Mouse (Mus musculus) ES-Bruce4 (cell line): ENCODE data around the gene Trafd1. TPM values are rescaled to one million over a fixed set of nuclear protein-coding genes. Genes with fewer than 3 reads are reported as not detected.

Experiments used
- H3K27ac ChIP-seq: 2 replicates; pipeline ENCODE4 v1.5.1; 2012; ENCODE audit warnings: low read length, inconsistent platforms; ENCODE audit not compliant: insufficient read depth
- H3K27me3 ChIP-seq: 2 replicates; pipeline ENCODE4 v1.6.1; 2012; ENCODE audit warnings: mild to moderate bottlenecking, low read length, inconsistent platforms; ENCODE audit not compliant: control insufficient read depth, poor library complexity, insufficient read depth, severe bottlenecking
- H3K36me3 ChIP-seq: 2 replicates; pipeline ENCODE4 v1.6.1; 2012; ENCODE audit warnings: inconsistent platforms, mild to moderate bottlenecking, low read length, moderate library complexity; ENCODE audit not compliant: control insufficient read depth, poor library complexity, insufficient read depth, severe bottlenecking
- H3K4me1 ChIP-seq: one replicate; pipeline ENCODE4 v1.8.1; 2011; ENCODE audit warnings: low read length; ENCODE audit not compliant: control insufficient read depth, insufficient read depth
- H3K4me3 ChIP-seq: 2 replicates; pipeline ENCODE4 v1.5.1; 2011; ENCODE audit warnings: low read depth, mild to moderate bottlenecking, low read length
- H3K9ac ChIP-seq: 2 replicates; pipeline ENCODE4 v1.6.1; 2012; ENCODE audit warnings: low read depth, mild to moderate bottlenecking, inconsistent platforms; ENCODE audit not compliant: poor library complexity, severe bottlenecking
- H3K9me3 ChIP-seq: replicated peaks from 2 replicates; pipeline ENCODE4 v1.6.1; 2012; ENCODE audit warnings: mild to moderate bottlenecking, low read length, inconsistent platforms; ENCODE audit not compliant: control insufficient read depth, poor library complexity, insufficient read depth, severe bottlenecking
- CTCF ChIP-seq: IDR thresholded peaks from one replicate; pipeline ENCODE4 v1.8.1; 2011; ENCODE audit warnings: low read depth, low read length
- EP300 ChIP-seq: IDR thresholded peaks from 2 replicates; pipeline ENCODE4 v1.6.1; 2011; ENCODE audit warnings: low read depth, low read length; ENCODE audit not compliant: insufficient read depth
- POLR2A ChIP-seq: IDR thresholded peaks from one replicate; pipeline ENCODE4 v1.8.1; 2011; ENCODE audit warnings: low read length; ENCODE audit not compliant: insufficient read depth
- polyA plus RNA-seq: library from polyadenylated mRNA; stranded (reverse); fragments of >200 nt; gene quantifications from 2 replicates; pipeline ENCODE4 v1.2.4, GENCODE M21; 2011; ENCODE audit warnings: low read depth; ENCODE audit not compliant: missing spikeins, insufficient read depth, insufficient read length

Gene Trafd1
- polyA plus RNA-seq, 1 experiment, result 23.1 TPM

GRCm38 (mm10) chr5:121363441-121363840, 22.0 kb downstream of the Trafd1 start:
- no peaks in the 10 kb centered on the region for H3K27me3 ChIP-seq
- H3K9ac ChIP-seq, result no peak overlapping the region
- no peak overlapping the region for H3K27ac ChIP-seq
- H3K36me3 ChIP-seq, result peaks cover 5% of the 10 kb centered on the region; the same call in 1 of the 2 replicates
- H3K9me3 ChIP-seq, result no peaks in the 10 kb centered on the region
- no peaks in the 10 kb centered on the region for H3K4me1 ChIP-seq
- no peak overlapping the region for H3K4me3 ChIP-seq
- TF ChIP-seq POLR2A (no peak), CTCF (no peak), EP300 (no peak)

- Histone ChIP-seq H3K4me3 (no peak overlapping the region), H3K27ac (no peak overlapping the region), H3K9me3 (no peaks in the 10 kb centered on the region), H3K9ac (no peak overlapping the region), H3K36me3 (peaks cover 5% of the 10 kb centered on the region; the same call in 1 of the 2 replicates), H3K4me1 (no peaks in the 10 kb centered on the region), H3K27me3 (no peaks in the 10 kb centered on the region)
- no peak for TF ChIP-seq POLR2A
- TF ChIP-seq EP300, result no peak
- no peak for TF ChIP-seq CTCF
These were observed 23.7 kb downstream of the Trafd1 start for GRCm38 (mm10) chr5:121361696-121362095.

DNA sequence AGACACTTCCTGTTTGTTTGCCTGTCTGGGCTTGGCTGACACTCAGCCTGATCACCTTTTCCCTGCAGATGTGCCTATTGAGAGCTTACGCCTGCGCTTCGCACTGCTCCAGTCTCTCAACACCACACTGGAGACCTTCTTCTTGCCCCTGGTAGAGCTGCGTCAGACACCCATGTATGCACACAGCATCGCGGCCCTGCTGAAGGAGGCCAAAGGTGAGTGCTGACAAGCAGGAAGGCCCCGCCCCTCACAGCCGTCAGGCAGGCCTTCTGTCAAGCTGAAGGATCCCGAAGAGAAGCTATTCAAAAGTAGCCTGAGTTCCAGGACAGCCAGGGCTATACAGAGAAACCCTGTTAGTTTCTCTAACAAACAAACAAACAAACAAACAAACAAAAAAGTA, 26.2 kb downstream of the Trafd1 start:
- H3K4me3 ChIP-seq, result no peak overlapping the region
- no peak overlapping the region for H3K27ac ChIP-seq
- no peaks in the 10 kb centered on the region for H3K4me1 ChIP-seq
- no peak overlapping the region for H3K9ac ChIP-seq
- no peaks in the 10 kb centered on the region for H3K27me3 ChIP-seq
- no peak for TF ChIP-seq POLR2A
- no peak for TF ChIP-seq CTCF
- no peak for TF ChIP-seq EP300
- H3K9me3 ChIP-seq, result no peaks in the 10 kb centered on the region
- H3K36me3 ChIP-seq, result peaks cover 5% of the 10 kb centered on the region; the same call in 1 of the 2 replicates

DNA sequence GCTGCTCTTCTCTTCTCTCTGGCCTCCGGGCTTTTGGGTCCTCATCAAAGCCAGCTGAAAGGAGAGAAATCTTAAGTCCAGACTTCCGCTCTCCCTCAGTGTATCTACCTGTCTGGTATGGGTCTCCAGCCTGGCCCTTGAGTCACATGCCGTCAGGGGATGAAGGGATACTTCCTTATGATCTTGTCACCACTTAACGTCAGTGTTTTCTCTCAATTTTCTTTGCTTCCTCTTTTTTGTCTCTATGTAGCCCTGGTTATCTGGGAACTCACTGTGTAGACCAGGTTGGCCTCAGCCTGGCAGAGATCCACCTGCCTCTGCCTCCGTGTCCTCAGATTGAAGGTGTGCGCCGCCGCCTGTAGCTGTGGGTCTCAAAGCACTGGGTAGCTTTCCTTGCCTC, 41.4 kb downstream of the Trafd1 start:
- Histone ChIP-seq H3K9me3 (no peaks in the 10 kb centered on the region), H3K9ac (no peak overlapping the region), H3K36me3 (no peaks in the 10 kb centered on the region), H3K27me3 (no peaks in the 10 kb centered on the region), H3K4me1 (peaks cover 5% of the 10 kb centered on the region), H3K27ac (no peak overlapping the region), H3K4me3 (no peak overlapping the region)
- TF ChIP-seq EP300 (no peak), POLR2A (no peak), CTCF (no peak)

DNA sequence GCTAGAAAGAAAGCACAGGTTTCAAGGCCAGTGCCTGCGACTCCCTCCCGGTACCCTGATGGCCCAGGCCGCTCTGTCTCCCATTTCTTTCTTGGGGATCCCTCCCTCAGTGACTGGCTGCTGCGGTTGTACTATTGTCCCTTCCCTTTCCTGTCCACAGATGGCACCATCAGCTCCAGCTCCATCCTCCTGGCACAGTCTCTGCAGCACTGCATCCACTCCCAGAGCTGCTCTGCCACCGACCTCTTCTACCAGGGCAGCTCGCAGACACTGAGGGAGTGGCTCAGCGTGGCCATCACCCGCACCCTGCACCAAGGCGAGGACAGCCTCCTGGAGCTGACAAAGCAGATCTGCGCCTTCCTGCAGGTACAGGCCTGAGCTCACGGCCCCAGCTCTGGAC, 42.9 kb downstream of the Trafd1 start:
- H3K36me3 ChIP-seq, result no peaks in the 10 kb centered on the region
- no peaks in the 10 kb centered on the region for H3K27me3 ChIP-seq
- no peak overlapping the region for H3K4me3 ChIP-seq
- no peak overlapping the region for H3K9ac ChIP-seq
- H3K4me1 ChIP-seq, result peaks cover 5% of the 10 kb centered on the region
- H3K9me3 ChIP-seq, result no peaks in the 10 kb centered on the region
- TF ChIP-seq EP300 (no peak), CTCF (no peak), POLR2A (no peak)
- no peak overlapping the region for H3K27ac ChIP-seq

DNA sequence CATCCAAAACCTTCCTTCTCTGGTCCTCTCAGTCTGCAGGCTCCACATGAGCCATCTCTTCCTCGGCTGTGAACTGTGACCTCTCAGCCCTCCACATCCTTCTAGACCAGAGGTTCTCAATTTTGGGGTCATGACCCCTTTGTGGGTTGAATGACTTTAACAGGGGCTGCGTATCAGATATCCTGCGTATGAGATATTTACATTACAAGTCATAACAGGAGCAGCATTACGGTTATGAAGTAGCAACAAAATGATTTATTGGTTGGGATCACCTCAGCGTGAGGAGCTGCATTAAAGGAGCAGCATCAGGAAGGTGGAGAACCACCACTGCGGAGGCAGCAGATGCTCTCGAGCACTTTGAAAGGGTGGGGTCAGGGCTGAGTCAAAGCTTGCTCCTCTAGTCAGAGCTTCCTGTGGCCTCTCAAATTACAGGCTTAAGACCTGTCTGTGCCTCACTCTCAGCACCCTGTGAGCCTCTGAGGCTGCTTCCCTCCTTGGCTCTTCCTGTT, 44.4 kb downstream of the Trafd1 start:
- no peaks in the 10 kb centered on the region for H3K27me3 ChIP-seq
- TF ChIP-seq EP300, result no peak
- TF ChIP-seq POLR2A, result no peak
- no peak for TF ChIP-seq CTCF
- no peaks in the 10 kb centered on the region for H3K36me3 ChIP-seq
- no peak overlapping the region for H3K9ac ChIP-seq
- H3K4me1 ChIP-seq, result peaks cover 5% of the 10 kb centered on the region
- no peaks in the 10 kb centered on the region for H3K9me3 ChIP-seq
- H3K27ac ChIP-seq, result no peak overlapping the region
- H3K4me3 ChIP-seq, result no peak overlapping the region
